Mouse (Mus musculus): ENCODE measurements around the gene Ccl5. TPM values are rescaled to one million over a fixed set of nuclear protein-coding genes. Genes with fewer than 3 reads are reported as not detected.

Gene Ccl5
- total RNA-seq, 2 experiments from 2014 or later = 25.6 TPM; not detected in 1

GRCm38 (mm10) chr11:83541415-83541814, 11.1 kb upstream of the Ccl5 start:
- no peak for ATAC-seq (replicated peaks; ENCODE audit: low FRiP score, poor library complexity, severe bottlenecking)

- ATAC-seq (replicated peaks; ENCODE audit: low FRiP score, poor library complexity, severe bottlenecking) = no peak
Measured at GRCm38 (mm10) chr11:83540931-83541330, 10.6 kb upstream of the Ccl5 start.

DNA sequence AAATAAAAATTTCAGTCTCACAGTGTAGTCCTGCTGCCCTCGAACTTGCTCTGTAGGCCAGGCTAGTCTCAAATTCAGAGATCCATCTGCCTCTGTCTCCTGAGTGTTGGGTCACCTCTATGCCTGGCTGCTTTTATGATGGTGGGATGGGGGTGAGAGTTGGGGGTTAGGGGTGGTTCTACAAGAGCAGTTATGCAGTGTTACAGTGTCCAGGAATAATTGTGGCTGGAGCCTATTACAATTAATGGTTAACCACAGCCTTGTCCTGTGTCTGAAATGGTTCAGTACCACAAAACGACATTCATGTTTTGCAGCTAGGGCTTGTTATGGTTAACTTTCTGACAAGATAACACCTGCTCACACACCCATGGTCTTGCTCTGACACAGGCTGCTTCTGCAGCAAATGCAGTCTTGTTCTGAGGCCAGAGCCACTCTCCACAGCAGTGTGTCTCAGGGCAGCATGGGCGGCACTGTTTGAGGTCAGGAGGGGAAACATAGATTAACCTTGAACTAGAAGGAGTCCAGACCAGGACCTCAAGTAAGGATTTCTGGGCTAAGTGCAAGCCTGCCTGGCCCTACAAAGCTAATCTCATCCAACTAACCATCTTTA, 8.5 kb upstream of the Ccl5 start:
- no peak for ATAC-seq (replicated peaks; ENCODE audit: low FRiP score, poor library complexity, severe bottlenecking)

DNA sequence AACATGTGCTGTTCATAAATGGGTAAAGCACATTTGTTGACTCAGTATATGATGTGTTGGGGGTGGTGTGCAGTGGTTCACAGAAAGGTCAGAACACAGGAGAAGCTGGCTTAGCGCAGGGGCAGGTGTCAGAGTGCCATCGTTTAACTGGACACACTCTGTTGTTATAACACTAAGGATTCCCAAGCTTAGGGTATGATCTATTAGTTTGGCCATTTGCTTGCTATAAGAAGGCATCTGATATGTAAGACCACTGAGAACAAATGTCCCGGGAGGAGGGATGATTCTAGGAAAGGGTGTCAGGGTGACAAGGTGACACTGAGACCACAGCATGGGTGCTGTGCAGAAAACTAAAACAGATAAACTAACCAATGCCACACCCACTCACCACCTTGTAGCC, 6.5 kb upstream of the Ccl5 start:
- no peak for ATAC-seq (replicated peaks; ENCODE audit: low FRiP score, poor library complexity, severe bottlenecking)

- ATAC-seq (replicated peaks; ENCODE audit: low FRiP score, poor library complexity, severe bottlenecking) = no peak
Measured at GRCm38 (mm10) chr11:83534609-83535423, 4.5 kb upstream of the Ccl5 start.

DNA sequence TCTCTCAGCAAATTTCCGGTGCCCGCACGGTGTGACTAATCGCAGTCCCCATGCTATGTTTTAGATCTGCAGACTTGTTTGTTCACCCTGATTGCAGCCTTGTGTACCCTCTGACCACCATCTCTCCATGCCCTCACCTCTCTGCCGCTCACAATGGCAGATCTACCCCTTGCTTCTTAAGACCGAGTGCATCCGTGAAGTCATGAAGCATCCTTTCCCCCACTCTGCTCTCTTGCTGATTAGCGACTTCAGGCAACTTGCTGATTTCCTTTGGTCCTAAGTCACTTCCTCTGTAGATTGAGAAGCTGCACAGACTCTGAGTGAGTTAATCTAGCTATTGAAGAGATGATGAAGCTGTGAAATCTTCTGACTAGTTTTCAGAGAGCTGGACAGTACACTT, 3.8 kb upstream of the Ccl5 start:
- ATAC-seq (replicated peaks; ENCODE audit: low FRiP score, poor library complexity, severe bottlenecking) = no peak

DNA sequence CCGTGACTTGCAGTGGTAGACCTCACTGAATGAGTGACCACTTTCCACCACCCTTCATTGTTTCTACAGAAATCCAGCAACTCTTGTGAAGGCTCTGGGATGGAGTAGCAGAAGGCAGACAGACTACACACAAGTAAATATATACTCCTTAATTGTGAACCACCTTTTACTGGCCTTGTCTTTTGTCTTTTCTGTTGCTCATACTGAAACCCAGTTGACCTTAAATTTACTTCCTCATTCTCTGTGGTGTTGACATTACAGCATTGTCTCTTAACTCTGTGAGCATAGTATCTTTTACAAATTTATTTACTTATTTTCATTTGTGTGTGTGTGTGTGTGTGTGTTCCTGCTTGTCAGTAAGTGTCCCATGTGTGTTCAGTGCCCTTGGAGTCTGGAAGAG, 2.9 kb upstream of the Ccl5 start:
- no peak for ATAC-seq (replicated peaks; ENCODE audit: low FRiP score, poor library complexity, severe bottlenecking)

DNA sequence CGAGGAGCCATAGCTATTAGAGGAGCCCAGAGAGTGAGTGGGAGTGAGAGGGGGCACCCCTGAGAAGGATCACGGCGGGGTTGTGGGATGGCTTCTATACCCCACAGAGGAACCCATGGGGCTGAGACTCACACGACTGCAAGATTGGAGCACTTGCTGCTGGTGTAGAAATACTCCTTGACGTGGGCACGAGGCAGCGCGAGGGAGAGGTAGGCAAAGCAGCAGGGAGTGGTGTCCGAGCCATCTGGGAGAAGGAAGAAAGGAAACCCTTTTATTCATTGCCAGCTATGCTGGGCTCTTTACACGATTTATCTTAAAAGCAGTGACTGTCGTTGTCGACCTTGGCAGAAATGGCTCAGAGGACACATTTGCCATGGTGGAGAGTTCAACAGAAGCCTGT, 1.3 kb downstream of the Ccl5 start:
- ATAC-seq (replicated peaks; ENCODE audit: low FRiP score, poor library complexity, severe bottlenecking) = no peak

- no peak for ATAC-seq (replicated peaks; ENCODE audit: low FRiP score, poor library complexity, severe bottlenecking)
Measured at GRCm38 (mm10) chr11:83522075-83522474, 8.2 kb downstream of the Ccl5 start, which contains the start of gene Heatr9. Heatr9 (minus strand) TSS chr11:83522175.

DNA sequence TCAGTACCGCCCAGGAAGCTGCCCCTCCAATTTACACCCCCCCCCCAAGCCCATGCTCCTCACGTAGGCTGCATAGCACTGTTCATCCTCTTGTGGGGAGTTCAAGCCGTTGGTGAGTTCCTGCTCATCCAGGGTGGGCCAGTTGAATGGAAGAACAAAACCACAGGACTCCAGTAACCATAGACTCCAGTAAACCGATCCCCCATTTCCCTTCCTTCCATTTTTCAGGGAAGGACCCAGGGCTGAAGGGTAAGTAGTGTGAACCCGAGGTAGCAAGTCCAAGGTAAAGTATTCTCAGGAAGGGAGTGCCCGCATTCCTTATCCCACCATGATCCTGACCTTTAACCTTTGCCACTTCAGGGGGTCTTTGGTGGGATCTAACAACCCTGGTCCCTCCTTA, 11.9 kb downstream of the Ccl5 start:
- no peak for ATAC-seq (replicated peaks; ENCODE audit: low FRiP score, poor library complexity, severe bottlenecking)

GRCm38 (mm10) chr11:83517153-83517552, 13.2 kb downstream of the Ccl5 start:
- ATAC-seq (replicated peaks; ENCODE audit: low FRiP score, poor library complexity, severe bottlenecking) = no peak

DNA sequence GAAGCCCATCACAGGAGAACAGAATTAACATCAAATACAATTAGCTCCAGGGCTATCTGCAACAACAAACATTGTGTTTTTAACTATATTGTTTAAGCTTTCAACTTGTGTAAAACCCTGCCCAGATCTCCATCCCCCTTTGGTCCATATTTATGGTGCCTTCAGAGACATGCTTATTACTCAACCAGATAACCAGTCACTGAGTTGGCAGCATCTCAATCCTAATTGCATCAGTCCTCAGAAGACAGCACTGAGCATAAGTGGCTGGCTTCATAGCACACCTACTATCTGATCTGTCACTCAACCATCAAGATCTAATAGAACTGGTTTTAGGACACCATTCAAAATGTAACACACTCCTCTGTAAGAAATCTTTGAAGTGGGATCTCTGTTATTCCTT, 20.8 kb downstream of the Ccl5 start:
- ATAC-seq (replicated peaks; ENCODE audit: low FRiP score, poor library complexity, severe bottlenecking) = no peak

GRCm38 (mm10) chr11:83504308-83504707, 26.0 kb downstream of the Ccl5 start:
- ATAC-seq (replicated peaks; ENCODE audit: low FRiP score, poor library complexity, severe bottlenecking) = no peak

GRCm38 (mm10) chr11:83495571-83495970, 34.7 kb downstream of the Ccl5 start:
- no peak for ATAC-seq (replicated peaks; ENCODE audit: low FRiP score, poor library complexity, severe bottlenecking)

- no peak for ATAC-seq (replicated peaks; ENCODE audit: low FRiP score, poor library complexity, severe bottlenecking)
Measured at GRCm38 (mm10) chr11:83491488-83491887, 38.8 kb downstream of the Ccl5 start.

Other genes with a start within 250 kb of the Ccl5 start
- 86.4 and 88.3 TPM in 2 replicates for gene Slfn14, start 243.8 kb downstream of the Ccl5 start, total RNA-seq (2015; ENCODE audit: low replicate concordance)
- 93.6 and 106 TPM in 2 replicates for gene Slfn14, start 243.8 kb downstream of the Ccl5 start, total RNA-seq (2017; ENCODE audit: low replicate concordance)
- 42.3 and 43.6 TPM in 2 replicates for gene Ap2b1, start 231.5 kb downstream of the Ccl5 start, total RNA-seq (2015; ENCODE audit: low replicate concordance)
- gene Ap2b1, start 231.5 kb downstream of the Ccl5 start, total RNA-seq (2017; ENCODE audit: low replicate concordance) = 49.8 and 49.9 TPM in 2 replicates
- gene Pex12, start 227.9 kb downstream of the Ccl5 start, total RNA-seq (2015; ENCODE audit: low replicate concordance) = 1.1 and 2.5 TPM in 2 replicates
- gene Pex12, start 227.9 kb downstream of the Ccl5 start, total RNA-seq (2017; ENCODE audit: low replicate concordance) = 2.2 TPM in 1 of 2 replicates, not detected in the other
- gene Rasl10b, start 121.4 kb downstream of the Ccl5 start, total RNA-seq (2015; ENCODE audit: low replicate concordance) = not detected in 2 replicates
- 0.23 TPM in 1 of 2 replicates, not detected in the other for gene Rasl10b, start 121.4 kb downstream of the Ccl5 start, total RNA-seq (2017; ENCODE audit: low replicate concordance)
- not detected in 2 replicates for gene Gas2l2, start 101.1 kb downstream of the Ccl5 start, total RNA-seq (2015; ENCODE audit: low replicate concordance)
- gene Gas2l2, start 101.1 kb downstream of the Ccl5 start, total RNA-seq (2017; ENCODE audit: low replicate concordance) = not detected in 2 replicates
- gene 1700020L24Rik, start 92.8 kb downstream of the Ccl5 start, total RNA-seq (2015; ENCODE audit: low replicate concordance) = 12.3 TPM in 1 of 2 replicates, not detected in the other
- 4.0 and 4.7 TPM in 2 replicates for gene 1700020L24Rik, start 92.8 kb downstream of the Ccl5 start, total RNA-seq (2017; ENCODE audit: low replicate concordance)
- gene Mmp28, start 67.4 kb downstream of the Ccl5 start, total RNA-seq (2015; ENCODE audit: low replicate concordance) = not detected in 2 replicates
- 1.7 TPM in 1 of 2 replicates, not detected in the other for gene Mmp28, start 67.4 kb downstream of the Ccl5 start, total RNA-seq (2017; ENCODE audit: low replicate concordance)
- gene Taf15, start 57.4 kb downstream of the Ccl5 start, total RNA-seq (2015; ENCODE audit: low replicate concordance) = 47.2 and 59.5 TPM in 2 replicates
- 50.6 and 95.9 TPM in 2 replicates for gene Taf15, start 57.4 kb downstream of the Ccl5 start, total RNA-seq (2017; ENCODE audit: low replicate concordance)
- not detected in 2 replicates for gene Heatr9, start 8.3 kb downstream of the Ccl5 start, total RNA-seq (2015; ENCODE audit: low replicate concordance)
- 0.26 TPM in 1 of 2 replicates, not detected in the other for gene Heatr9, start 8.3 kb downstream of the Ccl5 start, total RNA-seq (2017; ENCODE audit: low replicate concordance)
- 28.1 and 34.2 TPM in 2 replicates for gene Ccl9, start 48.1 kb upstream of the Ccl5 start, total RNA-seq (2015; ENCODE audit: low replicate concordance)
- 7.1 and 35.4 TPM in 2 replicates for gene Ccl9, start 48.1 kb upstream of the Ccl5 start, total RNA-seq (2017; ENCODE audit: low replicate concordance)
- gene Ccl6, start 62.6 kb upstream of the Ccl5 start, total RNA-seq (2015; ENCODE audit: low replicate concordance) = 55.5 and 74.2 TPM in 2 replicates
- gene Ccl6, start 62.6 kb upstream of the Ccl5 start, total RNA-seq (2017; ENCODE audit: low replicate concordance) = 24.0 and 25.2 TPM in 2 replicates
- gene Rpl9-ps1, start 115.1 kb upstream of the Ccl5 start, total RNA-seq (2015; ENCODE audit: low replicate concordance) = not detected in 2 replicates
- not detected in 2 replicates for gene Rpl9-ps1, start 115.1 kb upstream of the Ccl5 start, total RNA-seq (2017; ENCODE audit: low replicate concordance)
- 34.6 and 35.2 TPM in 2 replicates for gene Ccl3, start 118.8 kb upstream of the Ccl5 start, total RNA-seq (2015; ENCODE audit: low replicate concordance)
- gene Ccl3, start 118.8 kb upstream of the Ccl5 start, total RNA-seq (2017; ENCODE audit: low replicate concordance) = 16.3 and 19.1 TPM in 2 replicates
- 7.1 and 12.6 TPM in 2 replicates for gene Ccl4, start 132.1 kb upstream of the Ccl5 start, total RNA-seq (2015; ENCODE audit: low replicate concordance)
- gene Ccl4, start 132.1 kb upstream of the Ccl5 start, total RNA-seq (2017; ENCODE audit: low replicate concordance) = 0.51 and 17.1 TPM in 2 replicates
- gene Wfdc17, start 173.5 kb upstream of the Ccl5 start, total RNA-seq (2015; ENCODE audit: low replicate concordance) = 28.5 and 51.1 TPM in 2 replicates
- 15.7 TPM in 1 of 2 replicates, not detected in the other for gene Wfdc17, start 173.5 kb upstream of the Ccl5 start, total RNA-seq (2017; ENCODE audit: low replicate concordance)
- not detected in 2 replicates for gene Wfdc18, start 178.5 kb upstream of the Ccl5 start, total RNA-seq (2015; ENCODE audit: low replicate concordance)
- gene Wfdc18, start 178.5 kb upstream of the Ccl5 start, total RNA-seq (2017; ENCODE audit: low replicate concordance) = not detected in 2 replicates
- gene Wfdc21, start 216.4 kb upstream of the Ccl5 start, total RNA-seq (2015; ENCODE audit: low replicate concordance) = 132 and 167 TPM in 2 replicates
- gene Wfdc21, start 216.4 kb upstream of the Ccl5 start, total RNA-seq (2017; ENCODE audit: low replicate concordance) = 99.0 and 117 TPM in 2 replicates
- gene Heatr6, start 223.2 kb upstream of the Ccl5 start, total RNA-seq (2015; ENCODE audit: low replicate concordance) = 2.9 and 4.7 TPM in 2 replicates
- gene Heatr6, start 223.2 kb upstream of the Ccl5 start, total RNA-seq (2017; ENCODE audit: low replicate concordance) = 1.5 and 3.3 TPM in 2 replicates